Mouse (Mus musculus) liver, embryonic 11.5 days (tissue): Measurements from ENCODE around the gene Rnf6. TPM values are rescaled to one million over a fixed set of nuclear protein-coding genes. Genes with fewer than 3 reads are reported as not detected.

Source experiments
- ATAC-seq: fragments of 200-750 bp; cut with Nextera tagmentation; replicated peaks from 2 replicates; pipeline ENCODE4 v1.8.0; 2017; ENCODE audit warnings: moderate number of reproducible peaks, mild to moderate bottlenecking, moderate TSS enrichment, moderate library complexity; ENCODE audit not compliant: low FRiP score
- DNase-seq: peaks from one replicate; pipeline ENCODE4 v3.0.0-alpha.2; 2017; ENCODE audit warnings: low spot score
- H3K27ac ChIP-seq: fragments of 300-500 bp; sonication (generic); 2 replicates; pipeline ENCODE4 v1.5.1; 2014; ENCODE audit warnings: mild to moderate bottlenecking, low read depth, low read length, control low read depth
- H3K27me3 ChIP-seq: fragments of 300-500 bp; sonication (generic); replicated peaks from 2 replicates; pipeline ENCODE4 v1.6.1; 2014; ENCODE audit warnings: low read length, mixed read lengths; ENCODE audit not compliant: control insufficient read depth, insufficient read depth
- H3K36me3 ChIP-seq: fragments of 300-500 bp; sonication (generic); 2 replicates; pipeline ENCODE4 v1.6.1; 2014; ENCODE audit warnings: mild to moderate bottlenecking, low read length, moderate library complexity, mixed read lengths; ENCODE audit not compliant: control insufficient read depth, insufficient read depth
- H3K4me1 ChIP-seq: fragments of 300-500 bp; sonication (generic); replicated peaks from 2 replicates; pipeline ENCODE4 v1.6.1; 2014; ENCODE audit warnings: low read length, mixed read lengths; ENCODE audit not compliant: control insufficient read depth, insufficient read depth
- H3K4me2 ChIP-seq: fragments of 300-500 bp; sonication (generic); 2 replicates; pipeline ENCODE4 v1.6.1; 2014; ENCODE audit warnings: mild to moderate bottlenecking, control low read depth, moderate library complexity
- H3K4me3 ChIP-seq: fragments of 300-500 bp; sonication (generic); 2 replicates; pipeline ENCODE4 v1.5.1; 2014; ENCODE audit warnings: low read depth, low read length, control low read depth
- H3K9ac ChIP-seq: fragments of 300-500 bp; sonication (generic); 2 replicates; pipeline ENCODE4 v1.6.1; 2014; ENCODE audit warnings: low read depth, low read length, control low read depth
- H3K9me3 ChIP-seq: fragments of 300-500 bp; sonication (generic); 2 replicates; pipeline ENCODE4 v1.6.1; 2016; ENCODE audit warnings: low read length, inconsistent platforms, mixed read lengths; ENCODE audit not compliant: control insufficient read depth
- WGBS: fragments of 180-500 bp; shearing (Covaris S2); extraction: QIAGEN DNeasy Blood & Tissue Kit; methylation state at CpG from one replicate; pipeline ENCODE4 v1.1.7; 2014; 5-methylcytosine and 5-hydroxymethylcytosine counted together
- polyA plus RNA-seq: library from polyadenylated mRNA; unstranded; fragments of >200 nt; fragmentation: Nextera tagmentation; extraction: Ambion mirVana; gene quantifications from 2 replicates; pipeline ENCODE4 v1.2.1, GENCODE M21; 2014

Gene Rnf6
- polyA plus RNA-seq = 31.5 and 32.6 TPM in 2 replicates

GRCm38 (mm10) chr5:146220879-146221714, at the start of gene Rnf6:
Gene Rnf6, minus strand, starts transcription at chr5:146221555.
- Histone ChIP-seq H3K4me3 (peak within 1 kb of the TSS; percentile 70), H3K4me2 (peak within 1 kb of the TSS; percentile 70), H3K36me3 (peaks cover 11% of the 10 kb centered on the region), H3K9ac (peak within 1 kb of the TSS; percentile 81), H3K9me3 (no peaks in the 10 kb centered on the region), H3K27ac (peak within 1 kb of the TSS; percentile 98), H3K27me3 (no peaks in the 10 kb centered on the region), H3K4me1 (peaks cover 5% of the 10 kb centered on the region)
- ATAC-seq = peak; percentile 99
- under 1% methylated on average over 65 of the region's 67 CpGs for WGBS
- DNase-seq = peak; percentile 91

- WGBS = 75% methylated on average over 9 of the region's 9 CpGs
- H3K9ac ChIP-seq = no peak overlapping the region
- peaks cover 12% of the 10 kb centered on the region; the same call in 1 of the 2 replicates for H3K36me3 ChIP-seq
- H3K27ac ChIP-seq = no peak overlapping the region
- H3K4me3 ChIP-seq = no peak overlapping the region
- H3K4me1 ChIP-seq = no peaks in the 10 kb centered on the region; the same call in 1 of the 2 replicates
- DNase-seq (no peak), ATAC-seq (no peak)
- H3K4me2 ChIP-seq = no peak overlapping the region
- H3K9me3 ChIP-seq = no peaks in the 10 kb centered on the region
- no peaks in the 10 kb centered on the region for H3K27me3 ChIP-seq
These were observed 49.2 kb upstream of the Rnf6 start for GRCm38 (mm10) chr5:146270593-146270992.

GRCm38 (mm10) chr5:146267776-146268175, 46.4 kb upstream of the Rnf6 start:
- H3K9ac ChIP-seq = no peak overlapping the region
- no peak overlapping the region for H3K27ac ChIP-seq
- DNase-seq = no peak

GRCm38 (mm10) chr5:146265934-146266591, 44.7 kb upstream of the Rnf6 start:
- ATAC-seq = no peak
- no peaks in the 10 kb centered on the region for H3K9me3 ChIP-seq
- H3K27me3 ChIP-seq = no peaks in the 10 kb centered on the region
- peaks cover 9% of the 10 kb centered on the region; the same call in 1 of the 2 replicates for H3K36me3 ChIP-seq
- H3K4me3 ChIP-seq = no peak overlapping the region
- no peak overlapping the region for H3K4me2 ChIP-seq
- H3K9ac ChIP-seq = no peak overlapping the region
- no peak for DNase-seq
- H3K27ac ChIP-seq = no peak overlapping the region
- H3K4me1 ChIP-seq = no peaks in the 10 kb centered on the region
- 77% methylated on average over 4 of the region's 6 CpGs for WGBS

More at GRCm38 (mm10) chr5:146267776-146268175, 46.4 kb upstream of the Rnf6 start:
- Histone ChIP-seq H3K36me3 (peaks cover 12% of the 10 kb centered on the region; the same call in 1 of the 2 replicates), H3K9me3 (no peaks in the 10 kb centered on the region), H3K4me2 (no peak overlapping the region), H3K27me3 (no peaks in the 10 kb centered on the region), H3K4me1 (no peaks in the 10 kb centered on the region; the same call in 1 of the 2 replicates), H3K4me3 (no peak overlapping the region)
- 89% methylated on average over 7 of the region's 7 CpGs for WGBS
- ATAC-seq = no peak

GRCm38 (mm10) chr5:146260003-146260402, 38.6 kb upstream of the Rnf6 start:
- WGBS = 56% methylated on average over 9 of the region's 9 CpGs
- no peak overlapping the region for H3K4me3 ChIP-seq
- ATAC-seq (no peak), DNase-seq (no peak)
- H3K4me2 ChIP-seq = no peak overlapping the region
- no peak overlapping the region for H3K27ac ChIP-seq
- H3K9ac ChIP-seq = no peak overlapping the region
- H3K27me3 ChIP-seq = no peaks in the 10 kb centered on the region
- no peaks in the 10 kb centered on the region for H3K9me3 ChIP-seq
- H3K4me1 ChIP-seq = no peaks in the 10 kb centered on the region
- H3K36me3 ChIP-seq = peaks cover 2% of the 10 kb centered on the region; the same call in 1 of the 2 replicates

- Histone ChIP-seq H3K4me3 (no peak overlapping the region), H3K36me3 (peaks cover 2% of the 10 kb centered on the region; the same call in 1 of the 2 replicates), H3K9ac (no peak overlapping the region), H3K4me1 (peaks cover 25% of the 10 kb centered on the region), H3K9me3 (no peaks in the 10 kb centered on the region), H3K27ac (no peak overlapping the region), H3K27me3 (no peaks in the 10 kb centered on the region), H3K4me2 (no peak overlapping the region)
- no peak for ATAC-seq
- WGBS = 85% methylated on average over 5 of the region's 5 CpGs
- DNase-seq = no peak
These were observed 32.3 kb upstream of the Rnf6 start for GRCm38 (mm10) chr5:146253644-146254043.

GRCm38 (mm10) chr5:146251663-146252429, 30.5 kb upstream of the Rnf6 start:
- peaks cover 2% of the 10 kb centered on the region; the same call in 1 of the 2 replicates for H3K36me3 ChIP-seq
- 68% methylated on average over 5 of the region's 5 CpGs for WGBS
- H3K27ac ChIP-seq = no peak overlapping the region
- peaks cover 35% of the 10 kb centered on the region for H3K4me1 ChIP-seq
- H3K4me3 ChIP-seq = no peak overlapping the region
- ATAC-seq (no peak), DNase-seq (no peak)
- H3K4me2 ChIP-seq = no peak overlapping the region
- no peaks in the 10 kb centered on the region for H3K27me3 ChIP-seq
- no peak overlapping the region for H3K9ac ChIP-seq
- no peaks in the 10 kb centered on the region for H3K9me3 ChIP-seq

- no peaks in the 10 kb centered on the region for H3K9me3 ChIP-seq
- H3K4me3 ChIP-seq = 0 out of 2 replicates have a peak overlapping the region, but pooled peaks have one; percentile 15
- WGBS = 57% methylated on average over 12 of the region's 12 CpGs
- H3K36me3 ChIP-seq = peaks cover 2% of the 10 kb centered on the region; the same call in 1 of the 2 replicates
- peaks cover 47% of the 10 kb centered on the region for H3K4me1 ChIP-seq
- H3K9ac ChIP-seq = peak overlapping the region; percentile 54
- H3K27me3 ChIP-seq = no peaks in the 10 kb centered on the region
- DNase-seq (no peak), ATAC-seq (peak; percentile 97)
- peak overlapping the region; percentile 87 for H3K27ac ChIP-seq
- H3K4me2 ChIP-seq = peak overlapping the region; percentile 55
These were observed 29.2 kb upstream of the Rnf6 start for GRCm38 (mm10) chr5:146250369-146251075.
